Mouse (Mus musculus): Measurements from ENCODE around the gene Gm20388. TPM values are rescaled to one million over a fixed set of nuclear protein-coding genes. Genes with fewer than 3 reads are reported as not detected.
A peak's percentile ranks its signal among the peaks of the same experiment; 100 is the strongest.

Gene Gm20388
- total RNA-seq, 2 experiments from 2014 or later = 12.7 TPM; not detected in 1

- DNase-seq = no peak
These were observed 3737.9 kb downstream of the Gm20388 start for GRCm38 (mm10) chr8:123648245-123649170.

GRCm38 (mm10) chr8:123649483-123649882 lies 3738.8 kb downstream of the Gm20388 start:
- DNase-seq = no peak

- DNase-seq = no peak
These were observed 3740.9 kb downstream of the Gm20388 start for GRCm38 (mm10) chr8:123651390-123652098.

- no peak for DNase-seq
These were observed 3742.0 kb downstream of the Gm20388 start for GRCm38 (mm10) chr8:123652641-123653040.

GRCm38 (mm10) chr8:123653308-123653993 lies 3742.8 kb downstream of the Gm20388 start, which contains the start of gene Rhou:
TSS of gene Rhou (plus strand) at chr8:123653929.
- DNase-seq = peak; percentile 92

GRCm38 (mm10) chr8:123653994-123654569 lies 3743.4 kb downstream of the Gm20388 start:
- DNase-seq = peak; percentile 50 to 59

GRCm38 (mm10) chr8:123654763-123655162 lies 3744.1 kb downstream of the Gm20388 start:
- DNase-seq = no peak

- no peak for DNase-seq
These were observed 3744.7 kb downstream of the Gm20388 start for GRCm38 (mm10) chr8:123655351-123655779.

- no peak for DNase-seq
These were observed 3747.2 kb downstream of the Gm20388 start for GRCm38 (mm10) chr8:123657826-123658225.

GRCm38 (mm10) chr8:123659469-123660057 lies 3748.9 kb downstream of the Gm20388 start:
- no peak for DNase-seq

- DNase-seq = no peak
These were observed 3750.9 kb downstream of the Gm20388 start for GRCm38 (mm10) chr8:123661515-123661914.

- no peak for DNase-seq
These were observed 3754.9 kb downstream of the Gm20388 start for GRCm38 (mm10) chr8:123665580-123665979.

- no peak for DNase-seq
These were observed 3756.2 kb downstream of the Gm20388 start for GRCm38 (mm10) chr8:123666832-123667231.

- DNase-seq = no peak
These were observed 3758.0 kb downstream of the Gm20388 start for GRCm38 (mm10) chr8:123668681-123669080.

- no peak for DNase-seq
These were observed 3760.1 kb downstream of the Gm20388 start for GRCm38 (mm10) chr8:123670766-123671165.

- DNase-seq = no peak
These were observed 3760.8 kb downstream of the Gm20388 start for GRCm38 (mm10) chr8:123671454-123671853.

- no peak for DNase-seq
These were observed 3762.0 kb downstream of the Gm20388 start for GRCm38 (mm10) chr8:123672648-123673047.

GRCm38 (mm10) chr8:123675611-123676010 lies 3765.0 kb downstream of the Gm20388 start:
- no peak for DNase-seq

GRCm38 (mm10) chr8:123678390-123678789 lies 3767.7 kb downstream of the Gm20388 start:
- no peak for DNase-seq

GRCm38 (mm10) chr8:123682073-123682761 lies 3771.6 kb downstream of the Gm20388 start:
- no peak for DNase-seq

- DNase-seq = no peak
These were observed 3772.7 kb downstream of the Gm20388 start for GRCm38 (mm10) chr8:123683321-123683720.
